Mouse (Mus musculus): ENCODE measurements at regions not wholly inside any gene's neighbourhood (a gene's known extent, or its start where the extent isn't known, plus 50 kb on each side); places are given as distances from the start of the nearest gene placed in this dataset.

GRCm38 (mm10) chr9:98690839-98691516 lies 89.5 kb upstream of the Mrps22 start:
- no peak for DNase-seq (ENCODE audit: low read depth, low spot score)

GRCm38 (mm10) chr9:98685548-98685947 lies 84.1 kb upstream of the Mrps22 start:
- DNase-seq (ENCODE audit: low read depth, low spot score) = no peak

GRCm38 (mm10) chr9:98684336-98684735 lies 82.9 kb upstream of the Mrps22 start:
- no peak for DNase-seq (ENCODE audit: low read depth, low spot score)

- DNase-seq (ENCODE audit: low read depth, low spot score) = no peak
These were observed 74.2 kb upstream of the Mrps22 start for GRCm38 (mm10) chr9:98675612-98676011.

- DNase-seq (ENCODE audit: low read depth, low spot score) = no peak
These were observed 72.1 kb upstream of the Mrps22 start for GRCm38 (mm10) chr9:98673461-98674114.

- no peak for DNase-seq (ENCODE audit: low read depth, low spot score)
These were observed 70.9 kb upstream of the Mrps22 start for GRCm38 (mm10) chr9:98672361-98672760.

GRCm38 (mm10) chr9:98668423-98669330 lies 67.2 kb upstream of the Mrps22 start:
- DNase-seq (ENCODE audit: low read depth, low spot score) = peak; percentile 17

- no peak for DNase-seq (ENCODE audit: low read depth, low spot score)
These were observed 65.6 kb upstream of the Mrps22 start for GRCm38 (mm10) chr9:98667072-98667471.

GRCm38 (mm10) chr9:98663011-98663410 lies 61.6 kb upstream of the Mrps22 start:
- no peak for DNase-seq (ENCODE audit: low read depth, low spot score)

- no peak for DNase-seq (ENCODE audit: low read depth, low spot score)
These were observed 50.2 kb upstream of the Mrps22 start for GRCm38 (mm10) chr9:98651681-98652080.

All from ZHBTc4 (cell line).